Mouse (Mus musculus): Measurements from ENCODE around the gene Ptprm.

DNA sequence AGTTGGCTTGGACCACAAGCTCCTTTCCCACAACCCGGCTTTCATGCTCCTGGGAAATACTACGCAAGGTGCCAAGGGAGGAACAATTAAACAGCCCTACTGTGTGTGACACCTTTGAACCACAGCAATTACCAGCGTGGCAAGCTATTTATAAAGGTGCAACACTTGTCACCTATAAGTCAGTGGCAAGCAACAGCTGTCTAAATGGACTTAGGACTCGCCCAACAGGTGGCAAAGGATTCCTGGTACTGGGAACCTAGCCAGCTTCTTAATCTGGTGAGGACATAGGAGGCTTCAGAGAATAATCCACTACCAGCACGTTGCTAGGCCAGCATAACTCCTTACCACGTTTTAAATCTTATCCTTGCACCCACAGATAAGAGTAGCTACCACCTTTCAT is 315.7 kb downstream of the Ptprm start:
- TF ChIP-seq POLR2A (IDR thresholded peaks at IDR 0.05; ENCODE audit: control insufficient read depth, low read depth, low read length) (no peak), CTCF (IDR thresholded peaks at IDR 0.05; ENCODE audit: control insufficient read depth, insufficient read depth, insufficient replicate concordance, low read depth, low read length) (no peak)
